Mouse (Mus musculus) neural tube, embryonic 13.5 days (tissue): ENCODE results near the gene Ccdc60. TPM values are rescaled to one million over a fixed set of nuclear protein-coding genes. Genes with fewer than 3 reads are reported as not detected.
A peak's percentile ranks its signal among the peaks of the same experiment; 100 is the strongest.

Experiments used
- ATAC-seq: fragments of 200-750 bp; cut with Nextera tagmentation; 2 replicates; pipeline ENCODE4 v1.8.0; 2017; ENCODE audit warnings: low read depth, mild to moderate bottlenecking, moderate TSS enrichment, moderate library complexity
- H3K27ac ChIP-seq: fragments of 300-500 bp; sonication (generic); replicated peaks from 2 replicates; pipeline ENCODE4 v1.5.1; 2015; ENCODE audit warnings: moderate library complexity, mild to moderate bottlenecking, inconsistent platforms
- H3K27me3 ChIP-seq: fragments of 300-500 bp; sonication (generic); 2 replicates; pipeline ENCODE4 v1.6.1; 2015; ENCODE audit warnings: mild to moderate bottlenecking, inconsistent platforms
- H3K36me3 ChIP-seq: fragments of 300-500 bp; sonication (generic); 2 replicates; pipeline ENCODE4 v1.6.1; 2015; ENCODE audit warnings: mild to moderate bottlenecking, inconsistent platforms
- H3K4me1 ChIP-seq: fragments of 300-500 bp; sonication (generic); replicated peaks from 2 replicates; pipeline ENCODE4 v1.6.1; 2015; ENCODE audit warnings: inconsistent platforms
- H3K4me2 ChIP-seq: fragments of 300-500 bp; sonication (generic); 2 replicates; pipeline ENCODE4 v1.6.1; 2015; ENCODE audit warnings: inconsistent platforms, mild to moderate bottlenecking, moderate library complexity
- H3K4me3 ChIP-seq: fragments of 300-500 bp; sonication (generic); 2 replicates; pipeline ENCODE4 v1.5.1; 2015; ENCODE audit warnings: mild to moderate bottlenecking, inconsistent platforms
- H3K9ac ChIP-seq: fragments of 300-500 bp; sonication (generic); 2 replicates; pipeline ENCODE4 v1.6.1; 2015; ENCODE audit warnings: moderate library complexity, mild to moderate bottlenecking, inconsistent platforms
- H3K9me3 ChIP-seq: fragments of 300-500 bp; sonication (generic); 2 replicates; pipeline ENCODE4 v1.6.1; 2016; ENCODE audit warnings: inconsistent platforms
- WGBS: fragments of 180-500 bp; shearing (Covaris S2); methylation state at CpG from one replicate; pipeline ENCODE4 v1.1.7; 2015; 5-methylcytosine and 5-hydroxymethylcytosine counted together
- polyA plus RNA-seq: library from polyadenylated mRNA; unstranded; fragments of >200 nt; fragmentation: Nextera tagmentation; extraction: Ambion mirVana; gene quantifications from 2 replicates; pipeline ENCODE4 v1.2.1, GENCODE M21; 2015

The Ccdc60 gene
- polyA plus RNA-seq, 1 experiment from 2014 or later: 0.82 TPM

DNA sequence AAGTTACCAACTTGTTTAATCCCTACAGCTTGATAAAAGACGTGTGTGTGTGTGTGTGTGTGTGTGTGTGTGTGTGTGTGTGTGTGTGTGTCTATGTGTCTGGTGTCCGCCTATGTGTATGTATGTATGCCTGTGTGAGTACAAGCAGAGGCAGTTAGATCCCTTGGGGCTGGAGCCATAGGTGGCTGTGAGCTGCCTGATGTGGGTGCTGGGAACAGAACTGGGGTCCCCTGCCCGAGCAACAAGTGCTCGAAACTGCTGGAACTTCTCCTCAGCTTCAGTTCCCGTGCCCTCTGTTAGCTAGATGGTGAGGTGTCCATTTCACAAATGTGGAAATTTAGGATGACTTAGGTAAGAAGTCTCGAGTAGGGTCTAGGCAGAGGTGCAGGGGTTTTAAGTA, 204.6 kb downstream of the Ccdc60 start:
- no peak overlapping the region for H3K4me3 ChIP-seq
- ATAC-seq: no peak
- H3K4me2 ChIP-seq: no peak overlapping the region
- peaks cover 22% of the 10 kb centered on the region for H3K27me3 ChIP-seq
- H3K9me3 ChIP-seq: no peaks in the 10 kb centered on the region
- 87% methylated on average over 6 of the region's 6 CpGs for WGBS
- no peaks in the 10 kb centered on the region for H3K4me1 ChIP-seq
- H3K27ac ChIP-seq: no peak overlapping the region
- H3K9ac ChIP-seq: no peak overlapping the region
- no peaks in the 10 kb centered on the region for H3K36me3 ChIP-seq

DNA sequence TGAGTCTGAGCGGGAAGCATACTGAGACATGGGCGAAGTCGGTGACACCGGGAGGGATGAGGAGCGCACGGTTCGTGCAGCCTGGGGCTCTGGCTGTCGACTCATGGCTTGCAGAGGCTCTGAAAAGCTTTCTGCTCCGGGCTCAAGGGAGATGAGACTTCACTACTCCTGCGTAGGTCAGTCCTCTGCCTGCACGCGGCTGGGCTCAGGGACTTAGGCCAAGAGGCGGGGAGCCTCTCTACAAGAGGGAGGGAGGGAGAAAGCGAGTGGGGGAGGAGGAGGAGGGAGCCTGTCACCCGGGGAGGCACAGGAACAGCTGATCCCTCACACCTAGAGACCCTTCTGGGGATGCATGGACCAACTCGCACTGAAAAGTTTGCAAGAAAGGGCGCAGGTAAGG, 205.7 kb downstream of the Ccdc60 start, which contains the start of gene Tmem233:
TSS of gene Tmem233 (minus strand) at position 164 of the 400 bp plus-strand sequence.
- Histone ChIP-seq H3K27ac (no peak within 1 kb of the TSS), H3K4me2 (0 out of 2 replicates have a peak within 1 kb of the TSS, but pooled peaks have one; percentile 14), H3K27me3 (peaks cover 22% of the 10 kb centered on the region), H3K4me1 (no peaks in the 10 kb centered on the region), H3K9me3 (no peaks in the 10 kb centered on the region), H3K36me3 (no peaks in the 10 kb centered on the region), H3K9ac (no peak within 1 kb of the TSS), H3K4me3 (no peak within 1 kb of the TSS)
- no peak for ATAC-seq
- WGBS: 19% methylated on average over 17 of the region's 17 CpGs

DNA sequence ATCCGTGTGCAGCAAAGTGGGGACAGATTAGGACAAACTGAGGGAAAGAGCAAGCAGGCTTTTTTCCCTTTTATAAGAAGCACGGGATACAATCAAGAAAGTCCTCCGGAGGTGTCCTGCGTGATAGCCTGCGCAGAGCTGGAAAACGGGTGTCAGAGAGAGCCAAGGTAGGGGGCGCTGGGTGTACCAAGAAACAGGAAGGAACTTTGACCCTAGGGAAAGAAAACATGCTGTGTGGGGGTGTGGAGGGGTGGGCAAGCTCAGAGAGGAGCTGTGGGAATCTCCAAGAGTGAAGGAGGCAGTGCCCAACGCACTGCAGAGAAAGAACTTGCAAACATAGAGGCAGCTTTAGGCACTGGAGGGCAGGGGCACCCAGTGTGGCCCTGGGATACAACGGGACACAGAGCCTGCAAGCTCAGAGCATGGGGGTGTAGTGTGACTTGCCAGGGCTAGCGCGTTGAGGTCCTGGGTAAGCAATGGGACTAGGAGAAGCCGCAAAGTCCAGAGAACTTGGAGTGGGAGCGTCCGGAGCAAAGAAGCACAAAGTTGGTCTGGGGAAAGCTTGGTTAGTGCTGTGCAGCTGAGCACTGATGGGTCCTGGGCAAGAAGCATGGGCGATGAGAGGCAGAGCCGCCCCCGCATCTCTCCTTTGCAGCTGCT, 206.4 kb downstream of the Ccdc60 start:
- 39% methylated on average over 17 of the region's 17 CpGs for WGBS
- Histone ChIP-seq H3K9me3 (no peaks in the 10 kb centered on the region), H3K4me3 (no peak overlapping the region), H3K27ac (no peak overlapping the region), H3K4me1 (no peaks in the 10 kb centered on the region), H3K27me3 (peaks cover 22% of the 10 kb centered on the region), H3K36me3 (no peaks in the 10 kb centered on the region), H3K9ac (no peak overlapping the region), H3K4me2 (no peak overlapping the region)
- no peak for ATAC-seq

DNA sequence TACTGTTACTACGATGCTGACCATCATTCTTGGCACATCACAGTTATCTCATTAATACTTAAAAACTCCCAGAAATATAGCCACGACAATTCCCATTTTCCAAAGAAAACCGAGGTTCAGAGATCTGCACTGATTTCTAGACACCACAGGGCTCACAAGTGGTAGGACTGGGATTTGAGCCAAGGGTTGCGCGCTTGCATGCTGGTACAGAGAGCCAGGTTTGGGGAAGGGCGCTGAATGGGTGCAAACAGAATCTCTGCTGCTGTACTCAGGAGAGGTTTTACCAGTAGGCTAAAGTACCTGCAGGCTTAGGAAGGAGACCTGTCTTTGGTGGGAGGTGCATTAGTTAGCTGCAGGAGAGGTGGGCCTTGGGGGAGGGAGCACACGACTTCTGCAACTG, 207.2 kb downstream of the Ccdc60 start:
- peaks cover 22% of the 10 kb centered on the region for H3K27me3 ChIP-seq
- H3K4me1 ChIP-seq: no peaks in the 10 kb centered on the region
- H3K9ac ChIP-seq: no peak overlapping the region
- no peak overlapping the region for H3K27ac ChIP-seq
- WGBS: 83% methylated on average over 7 of the region's 7 CpGs
- H3K4me3 ChIP-seq: no peak overlapping the region
- no peaks in the 10 kb centered on the region for H3K9me3 ChIP-seq
- no peak for ATAC-seq
- H3K36me3 ChIP-seq: no peaks in the 10 kb centered on the region
- no peak overlapping the region for H3K4me2 ChIP-seq

DNA sequence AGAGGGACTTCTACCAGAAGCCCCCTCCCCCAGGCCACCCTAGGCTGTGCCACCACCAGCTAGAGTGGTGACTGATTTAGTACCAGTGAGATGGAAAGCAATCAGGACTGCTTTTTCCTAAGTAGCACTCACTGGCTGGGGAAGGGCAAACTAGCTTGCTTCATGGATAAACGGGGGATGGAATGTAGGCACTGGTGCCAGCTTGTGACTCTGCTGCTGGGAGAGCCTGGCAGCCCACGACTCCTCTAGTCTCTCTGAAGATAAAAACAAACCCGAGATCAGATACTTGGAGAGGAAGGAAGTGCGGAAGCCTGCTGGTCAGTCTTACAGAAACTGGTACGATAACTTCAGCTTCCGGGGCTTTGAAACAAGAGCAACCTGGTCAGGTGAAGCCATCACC, 208.0 kb downstream of the Ccdc60 start:
- Histone ChIP-seq H3K27me3 (peaks cover 22% of the 10 kb centered on the region), H3K4me1 (no peaks in the 10 kb centered on the region), H3K36me3 (no peaks in the 10 kb centered on the region), H3K4me2 (no peak overlapping the region), H3K9ac (no peak overlapping the region), H3K27ac (no peak overlapping the region), H3K9me3 (no peaks in the 10 kb centered on the region), H3K4me3 (no peak overlapping the region)
- 74% methylated on average over 6 of the region's 6 CpGs for WGBS
- ATAC-seq: no peak

Other genes starting within 250 kb of the Ccdc60 start
- not detected in 2 replicates for gene Tmem233, start 205.7 kb downstream of the Ccdc60 start, polyA plus RNA-seq
- gene Hspb8, start 133.9 kb upstream of the Ccdc60 start, polyA plus RNA-seq: 7.2 and 7.6 TPM in 2 replicates